Mouse (Mus musculus) kidney, adult 2 months (tissue): ENCODE measurements around the gene Gm10382. TPM values are rescaled to one million over a fixed set of nuclear protein-coding genes. Genes with fewer than 3 reads are reported as not detected.

ENCODE experiments used
- DNase-seq: peaks from one replicate; pipeline ENCODE4 v3.0.0; 2021
- H3K27ac ChIP-seq: fragments of 200-500 bp; 2 replicates; pipeline ENCODE4 v1.5.1; 2012; ENCODE audit warnings: low read depth, low read length, control low read depth, inconsistent platforms; ENCODE audit not compliant: insufficient read depth
- H3K27me3 ChIP-seq: fragments of 200-500 bp; replicated peaks from 2 replicates; pipeline ENCODE4 v1.6.1; 2012; ENCODE audit warnings: mild to moderate bottlenecking, moderate library complexity, low read length, inconsistent platforms; ENCODE audit not compliant: control insufficient read depth, insufficient read depth
- H3K36me3 ChIP-seq: fragments of 200-500 bp; 2 replicates; pipeline ENCODE4 v1.6.1; 2012; ENCODE audit warnings: mild to moderate bottlenecking, moderate library complexity, low read length, inconsistent platforms; ENCODE audit not compliant: control insufficient read depth, insufficient read depth
- H3K4me1 ChIP-seq: fragments of 200-500 bp; 2 replicates; pipeline ENCODE4 v1.6.1; 2011; ENCODE audit warnings: low read length; ENCODE audit not compliant: control insufficient read depth, insufficient read depth
- H3K4me3 ChIP-seq: fragments of 200-500 bp; 2 replicates; pipeline ENCODE4 v1.5.1; 2011; ENCODE audit warnings: mild to moderate bottlenecking, low read depth, low read length, control low read depth; ENCODE audit not compliant: insufficient read depth
- CTCF ChIP-seq: fragments of 200-500 bp; conservative IDR thresholded peaks from 2 replicates; pipeline ENCODE4 v1.5.1; 2011; ENCODE audit warnings: low read depth, mild to moderate bottlenecking, control low read depth, low read length, moderate library complexity, mixed read lengths; ENCODE audit not compliant: insufficient read depth, insufficient read length
- POLR2A ChIP-seq: fragments of 200-500 bp; IDR thresholded peaks from one replicate; pipeline ENCODE4 v1.6.1; 2011; ENCODE audit warnings: low read depth, low read length, control low read depth
- WGBS: fragments of 180-500 bp; shearing (Covaris S2); methylation state at CpG from one replicate; pipeline ENCODE4 v1.1.7; 2018; 5-methylcytosine and 5-hydroxymethylcytosine counted together
- polyA plus RNA-seq: library from polyadenylated mRNA; depleted of rRNA; stranded (reverse); fragments of >200 nt; gene quantifications from 2 replicates; pipeline ENCODE4 v1.2.3, GENCODE M21; 2012

The Gm10382 gene
- polyA plus RNA-seq, 1 experiment, result 0.33 TPM

- DNase-seq, result no peak
- no peak overlapping the region for H3K4me3 ChIP-seq
- TF ChIP-seq CTCF, result no peak
- TF ChIP-seq POLR2A, result no peak
- no peaks in the 10 kb centered on the region for H3K36me3 ChIP-seq
- no peaks in the 10 kb centered on the region for H3K27me3 ChIP-seq
- WGBS, result 77% methylated on average over 4 of the region's 4 CpGs
- no peaks in the 10 kb centered on the region for H3K4me1 ChIP-seq
- no peak overlapping the region for H3K27ac ChIP-seq
Measured at GRCm38 (mm10) chr5:125372027-125372426, 17.1 kb upstream of the Gm10382 start.

GRCm38 (mm10) chr5:125375871-125376270 lies 13.3 kb upstream of the Gm10382 start:
- Histone ChIP-seq H3K36me3 (no peaks in the 10 kb centered on the region), H3K27me3 (no peaks in the 10 kb centered on the region), H3K4me1 (no peaks in the 10 kb centered on the region), H3K27ac (no peak overlapping the region), H3K4me3 (no peak overlapping the region)
- 79% methylated on average over 2 of the region's 2 CpGs for WGBS
- DNase-seq, result no peak
- no peak for TF ChIP-seq POLR2A

GRCm38 (mm10) chr5:125377214-125377613 lies 11.9 kb upstream of the Gm10382 start:
- no peaks in the 10 kb centered on the region for H3K4me1 ChIP-seq
- no peak overlapping the region for H3K4me3 ChIP-seq
- TF ChIP-seq CTCF (no peak), POLR2A (no peak)
- H3K27ac ChIP-seq, result no peak overlapping the region
- no peaks in the 10 kb centered on the region for H3K27me3 ChIP-seq
- WGBS, result 78% methylated on average over 7 of the region's 7 CpGs
- H3K36me3 ChIP-seq, result no peaks in the 10 kb centered on the region
- no peak for DNase-seq

- no peak for DNase-seq
- TF ChIP-seq POLR2A, result no peak
- TF ChIP-seq CTCF, result peak; percentile 58
- H3K4me3 ChIP-seq, result no peak overlapping the region
- no peaks in the 10 kb centered on the region; the same call in 1 of the 2 replicates for H3K4me1 ChIP-seq
- H3K27me3 ChIP-seq, result no peaks in the 10 kb centered on the region
- peaks cover 2% of the 10 kb centered on the region; the same call in 1 of the 2 replicates for H3K36me3 ChIP-seq
- H3K27ac ChIP-seq, result no peak overlapping the region
- 56% methylated on average over 5 of the region's 5 CpGs for WGBS
Measured at GRCm38 (mm10) chr5:125378919-125379318, 10.2 kb upstream of the Gm10382 start.

GRCm38 (mm10) chr5:125381954-125382672 lies 7.0 kb upstream of the Gm10382 start:
- DNase-seq, result peak; percentile 33
- H3K4me1 ChIP-seq, result peaks cover 8% of the 10 kb centered on the region
- no peak overlapping the region for H3K4me3 ChIP-seq
- no peaks in the 10 kb centered on the region for H3K27me3 ChIP-seq
- H3K36me3 ChIP-seq, result peaks cover 12% of the 10 kb centered on the region
- TF ChIP-seq CTCF (no peak), POLR2A (no peak)
- H3K27ac ChIP-seq, result no peak overlapping the region
- WGBS, result 41% methylated on average over 5 of the region's 5 CpGs

GRCm38 (mm10) chr5:125382673-125383558 lies 6.2 kb upstream of the Gm10382 start:
- Histone ChIP-seq H3K27ac (peak overlapping the region; percentile 36; the same call in 1 of the 2 replicates), H3K27me3 (no peaks in the 10 kb centered on the region), H3K4me1 (peaks cover 8% of the 10 kb centered on the region), H3K36me3 (peaks cover 12% of the 10 kb centered on the region), H3K4me3 (no peak overlapping the region)
- WGBS, result 24% methylated on average over 6 of the region's 6 CpGs
- TF ChIP-seq CTCF (peak; percentile 71), POLR2A (peak; percentile 8)
- DNase-seq, result peak; percentile 81

GRCm38 (mm10) chr5:125383637-125384420 lies 5.3 kb upstream of the Gm10382 start:
- no peaks in the 10 kb centered on the region for H3K27me3 ChIP-seq
- no peak overlapping the region for H3K4me3 ChIP-seq
- WGBS, result 41% methylated on average over 3 of the region's 3 CpGs
- no peak for DNase-seq
- no peak overlapping the region; the same call in 1 of the 2 replicates for H3K27ac ChIP-seq
- TF ChIP-seq POLR2A (peak; percentile 29), CTCF (no peak)
- H3K36me3 ChIP-seq, result peaks cover 19% of the 10 kb centered on the region
- peaks cover 8% of the 10 kb centered on the region for H3K4me1 ChIP-seq
